15 mouse cellular contexts compared by ENCODE assay signal in genomic region chr2:14713049-14713448, GRCm38 (mm10).
"Had no signal": no experiment of that assay in that cellular context is flagged by ENCODE, and none has a peak within 500 bp of the region (broad histone marks: within the 10 kb centered on the region; RNA-seq: fewer than 3 reads in every experiment).

No protein-coding gene starts in this region.

- ATAC-seq: liver, postnatal 0 days; lung, postnatal 0 days; midbrain, embryonic 13.5 days; midbrain, embryonic 15.5 days had no signal

- DNase-seq: liver, postnatal 0 days; lung, adult 2 months; lung, postnatal 14 days; lung, postnatal 36 days; retina, postnatal 1 day; right cerebral cortex, adult 18-20 months; right cerebral cortex, postnatal 25 days; right cerebral cortex, postnatal 4 days; spleen, adult 18-20 months; thymus, adult 18-20 months; thymus, postnatal 14 days; thymus, postnatal 36 days had no signal
